Mouse (Mus musculus) skeletal muscle tissue, postnatal 0 days (tissue): Measurements from ENCODE around the gene AC124108.1. TPM values are rescaled to one million over a fixed set of nuclear protein-coding genes. Genes with fewer than 3 reads are reported as not detected.

Experiments
- microRNA counts: library from miRNA; unstranded; fragments of <30 nt; microRNA quantifications from one replicate; lab custom pipeline; 2015
- microRNA-seq, 2 experiments: library from miRNA; unstranded; fragments of <30 nt; microRNA quantifications; one replicate each; pipeline ENCODE4; 2016
- polyA plus RNA-seq: library from polyadenylated mRNA; unstranded; fragments of >200 nt; fragmentation: Nextera tagmentation; extraction: Ambion mirVana; gene quantifications from 2 replicates; pipeline ENCODE4 v1.2.1, GENCODE M21; 2015

Gene AC124108.1
- 0.04 TPM in 2 replicates for polyA plus RNA-seq

GRCm38 (mm10) chr1:132191093-132191785 is at the start of gene AC124108.1, which contains the start of gene Lemd1:
TSS of gene AC124108.1 (plus strand) at chr1:132191457.
TSS of gene Lemd1 (plus strand) at chr1:132191431.

GRCm38 (mm10) chr1:132229667-132230066 is 38.4 kb downstream of the AC124108.1 start, which contains the start of gene Gm10188:
TSS of gene Gm10188 (minus strand) at chr1:132229767.

MicroRNAs encoded within 50 kb of the gene (microRNA counts, 519-probe panel; counts per million panel counts)
- microRNA mmu-miR-135b (lab: Ali Mortazavi, UCI) = 296 counts per million, percentile 58 among the panel's probes with 10 or more counts

Small RNA genes within 50 kb of the gene (microRNA-seq; reads per million reads assigned to microRNA genes)
- 7.0 to 22.1 reads per million in 2 experiments for gene Mir135b

Other genes starting within 250 kb of the AC124108.1 start
- 5.3 and 7.4 TPM in 2 replicates for gene Slc45a3, start 228.5 kb upstream of the AC124108.1 start, polyA plus RNA-seq
- gene Elk4, start 183.8 kb upstream of the AC124108.1 start, polyA plus RNA-seq = 12.2 and 14.6 TPM in 2 replicates
- gene Mfsd4a, start 123.4 kb upstream of the AC124108.1 start, polyA plus RNA-seq = 4.2 and 4.9 TPM in 2 replicates
- gene Cdk18, start 51.8 kb upstream of the AC124108.1 start, polyA plus RNA-seq = 0.40 and 0.74 TPM in 2 replicates
- gene Lemd1, start within 50 bp of the AC124108.1 start, polyA plus RNA-seq = not detected in 2 replicates
- gene Gm10188, start 38.3 kb downstream of the AC124108.1 start, polyA plus RNA-seq = not detected in 2 replicates
- gene Klhdc8a, start 107.2 kb downstream of the AC124108.1 start, polyA plus RNA-seq = 0.32 and 0.41 TPM in 2 replicates
- gene Nuak2, start 124.7 kb downstream of the AC124108.1 start, polyA plus RNA-seq = 1.1 and 1.5 TPM in 2 replicates
- 6.3 and 6.6 TPM in 2 replicates for gene Tmcc2, start 199.8 kb downstream of the AC124108.1 start, polyA plus RNA-seq
- 6.4 and 7.6 TPM in 2 replicates for gene Dstyk, start 226.1 kb downstream of the AC124108.1 start, polyA plus RNA-seq